Mouse (Mus musculus): ENCODE data around the gene Rasl10b.
A peak's percentile ranks its signal among the peaks of the same experiment; 100 is the strongest.

Rasl10b gene

DNA sequence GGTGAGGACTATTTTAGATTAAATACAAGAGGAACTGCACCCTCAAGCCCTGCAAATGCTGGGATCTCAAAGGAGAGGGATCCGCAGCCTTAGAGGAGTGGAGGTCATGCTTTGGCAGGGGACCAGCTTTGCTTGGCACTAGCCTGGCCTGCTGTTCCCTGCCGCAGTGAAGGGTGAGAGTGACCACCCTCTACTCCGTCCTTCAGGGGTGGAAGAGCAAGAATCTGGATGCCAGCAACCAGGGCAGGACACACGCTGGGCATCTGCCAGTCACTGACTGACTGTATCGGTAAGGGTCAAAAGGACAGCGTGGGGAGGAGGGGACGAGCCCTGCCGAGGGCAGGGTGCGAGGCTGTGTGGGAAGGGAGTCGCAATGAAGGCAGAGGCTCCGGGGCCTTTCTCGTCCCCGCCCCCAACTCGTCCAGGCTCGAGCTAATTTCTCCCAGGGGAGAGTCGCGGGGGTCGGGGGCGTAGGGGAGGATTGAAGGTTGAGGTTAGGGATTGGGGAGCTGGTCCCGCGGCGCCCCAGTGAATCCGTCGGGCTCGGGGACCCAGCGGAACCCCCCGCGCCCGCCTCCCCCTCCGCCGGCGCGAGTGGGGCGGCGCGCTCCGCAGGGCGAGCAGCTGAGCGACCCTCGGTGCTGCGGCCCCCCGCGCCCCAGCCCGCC, at the start of gene Rasl10b:
Gene Rasl10b (plus strand): TSS at position 51 of the 668 bp plus-strand sequence.
- DNase-seq (ENCODE audit: low read depth, low spot score), result peak; percentile 46

- no peak for DNase-seq (ENCODE audit: low read depth, low spot score)
Observed at GRCm38 (mm10) chr11:83364656-83365055, 44.3 kb upstream of the Rasl10b start.

DNA sequence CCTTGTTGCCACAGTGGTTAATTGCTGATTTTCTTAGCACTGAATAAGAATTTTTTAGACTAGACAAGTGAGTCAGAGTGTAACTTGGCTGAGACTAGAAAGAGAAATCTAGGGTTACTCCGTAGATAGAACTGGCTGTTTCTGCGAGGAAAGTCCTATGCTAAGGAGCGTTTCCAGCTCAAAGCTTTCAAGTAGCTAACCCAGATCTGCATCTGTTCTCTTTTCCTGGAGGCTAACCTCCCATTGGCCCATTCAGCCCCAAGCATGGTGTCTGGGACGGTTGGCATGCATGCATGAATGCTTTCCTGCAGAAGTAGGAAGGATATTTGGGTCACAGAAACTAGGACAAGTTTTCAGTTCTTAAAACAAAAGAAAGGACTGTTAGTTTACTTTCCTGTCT, 37.7 kb upstream of the Rasl10b start:
- DNase-seq (ENCODE audit: low read depth, low spot score), result no peak

GRCm38 (mm10) chr11:83379745-83380341, 29.1 kb upstream of the Rasl10b start:
- no peak for DNase-seq (ENCODE audit: low read depth, low spot score)

DNA sequence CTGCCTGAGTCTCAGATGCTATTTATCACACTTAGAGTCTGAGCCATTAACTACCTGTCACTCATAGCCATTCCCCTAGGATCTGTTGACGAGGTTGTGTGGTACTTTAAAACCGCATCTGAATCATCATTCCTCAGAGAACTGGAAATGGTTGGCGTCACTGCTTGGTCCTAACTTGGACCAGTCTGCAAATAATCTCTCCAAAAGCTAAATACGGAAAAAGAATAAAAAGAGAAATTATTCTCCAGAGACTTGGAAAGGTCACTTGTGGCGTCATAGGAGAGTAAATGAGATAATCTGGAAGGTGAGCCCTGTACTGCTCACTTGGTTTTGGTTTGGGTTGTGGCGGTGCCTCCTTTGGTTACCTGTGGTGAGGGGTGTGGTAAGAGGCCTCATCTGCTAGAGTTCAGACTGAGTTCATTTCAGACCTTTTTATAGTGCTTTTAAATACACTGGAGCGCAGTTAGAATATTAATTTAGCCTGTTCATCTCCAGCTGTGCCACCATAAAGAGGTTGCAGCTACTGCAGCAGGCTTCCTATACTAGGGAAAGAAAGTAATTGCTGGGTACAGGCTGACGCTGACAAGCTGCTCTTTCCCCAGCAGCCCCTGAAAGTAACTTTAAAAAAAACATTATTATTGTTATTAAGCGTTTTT, 25.9 kb upstream of the Rasl10b start:
- DNase-seq (ENCODE audit: low read depth, low spot score), result no peak

DNA sequence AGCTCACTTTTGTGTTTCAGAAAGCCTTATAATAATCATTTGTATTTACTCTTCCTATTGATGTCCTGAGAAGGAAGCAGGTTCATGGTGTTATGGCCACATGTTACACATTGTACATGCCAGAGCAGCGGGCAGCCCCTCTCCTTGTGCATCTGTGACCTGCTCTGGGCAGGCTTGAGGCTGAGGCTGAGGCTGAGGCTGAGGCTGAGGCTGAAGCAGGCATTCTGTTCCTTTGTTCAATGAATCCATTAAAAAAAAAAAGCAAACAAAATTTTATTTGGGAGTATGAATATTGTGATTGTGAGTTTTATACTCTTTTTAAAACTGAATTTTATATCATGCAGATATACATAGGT, 25.4 kb upstream of the Rasl10b start:
- DNase-seq (ENCODE audit: low read depth, low spot score), result no peak

- DNase-seq (ENCODE audit: low read depth, low spot score), result no peak
Observed at GRCm38 (mm10) chr11:83393062-83393461, 15.9 kb upstream of the Rasl10b start.

- DNase-seq (ENCODE audit: low read depth, low spot score), result peak; percentile 17
Observed at GRCm38 (mm10) chr11:83394802-83395439, 14.0 kb upstream of the Rasl10b start.

GRCm38 (mm10) chr11:83397626-83398025, 11.3 kb upstream of the Rasl10b start:
- DNase-seq (ENCODE audit: low read depth, low spot score), result no peak

- DNase-seq (ENCODE audit: low read depth, low spot score), result no peak
Observed at GRCm38 (mm10) chr11:83398724-83399123, 10.2 kb upstream of the Rasl10b start.

DNA sequence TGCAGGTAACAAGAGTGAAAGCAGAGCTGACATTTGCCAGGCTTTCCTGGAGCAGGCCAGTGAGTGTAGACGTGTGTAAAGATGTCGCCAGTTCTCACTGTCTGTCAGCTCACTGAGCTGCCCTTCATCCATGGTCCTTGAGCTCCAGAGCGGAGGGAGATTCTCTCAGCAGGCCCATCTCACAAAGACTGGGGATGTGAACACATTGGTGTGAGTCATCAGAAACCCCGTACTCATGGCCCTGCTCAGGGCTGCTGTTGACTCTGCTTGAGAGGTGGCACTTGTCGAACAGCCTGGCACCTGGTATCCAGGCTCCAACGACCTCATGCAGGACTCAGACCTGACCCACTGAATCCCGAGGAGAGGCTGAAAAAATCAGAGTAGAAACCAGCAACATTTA, 5.2 kb upstream of the Rasl10b start:
- no peak for DNase-seq (ENCODE audit: low read depth, low spot score)

- no peak for DNase-seq (ENCODE audit: low read depth, low spot score)
Observed at GRCm38 (mm10) chr11:83406391-83406790, 2.5 kb upstream of the Rasl10b start.

DNA sequence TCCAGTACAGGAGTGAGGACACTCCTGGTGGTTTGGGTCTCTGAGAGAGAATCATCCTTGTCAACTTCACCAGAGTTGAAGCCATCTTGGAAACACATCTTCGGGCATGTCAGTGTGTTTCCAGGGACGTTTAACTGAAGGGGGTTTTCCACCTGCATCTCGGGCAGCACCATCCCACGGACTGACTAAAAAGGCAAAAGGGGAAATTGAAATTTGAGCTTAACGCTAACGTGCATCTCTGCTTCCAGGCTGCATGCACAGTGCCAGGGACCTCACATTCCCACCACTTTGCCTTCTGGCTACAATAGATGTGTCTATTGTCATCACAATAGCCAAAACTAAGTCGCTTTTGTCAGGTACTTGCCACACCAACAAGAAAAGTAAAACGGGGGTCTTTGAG, 695 bp upstream of the Rasl10b start:
- DNase-seq (ENCODE audit: low read depth, low spot score), result no peak

DNA sequence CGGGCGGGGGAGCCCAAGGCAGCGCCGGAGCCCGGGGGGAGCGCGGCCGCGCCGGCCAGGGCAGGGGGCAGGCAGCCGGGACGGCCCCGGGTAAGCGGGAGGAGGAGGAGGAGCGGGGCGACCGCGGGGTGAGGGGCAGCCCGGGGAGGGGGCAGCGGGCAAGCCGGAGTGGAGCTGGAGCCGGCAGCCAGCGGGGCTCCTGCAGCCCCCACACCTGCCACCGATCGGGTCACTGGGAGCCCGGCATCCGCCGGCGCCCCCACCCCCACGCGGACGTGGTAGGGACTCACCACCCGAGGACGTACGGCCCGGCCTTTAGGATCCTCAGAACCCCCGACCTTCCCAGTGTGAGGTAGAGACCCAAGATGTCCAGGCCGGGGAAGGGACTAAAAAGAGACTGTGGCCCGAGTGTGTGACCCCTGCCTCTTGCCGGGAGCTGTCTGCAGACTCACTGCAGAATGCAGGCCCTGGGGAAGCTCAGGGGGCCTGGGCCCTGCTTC, 905 bp downstream of the Rasl10b start:
- DNase-seq (ENCODE audit: low read depth, low spot score), result no peak

DNA sequence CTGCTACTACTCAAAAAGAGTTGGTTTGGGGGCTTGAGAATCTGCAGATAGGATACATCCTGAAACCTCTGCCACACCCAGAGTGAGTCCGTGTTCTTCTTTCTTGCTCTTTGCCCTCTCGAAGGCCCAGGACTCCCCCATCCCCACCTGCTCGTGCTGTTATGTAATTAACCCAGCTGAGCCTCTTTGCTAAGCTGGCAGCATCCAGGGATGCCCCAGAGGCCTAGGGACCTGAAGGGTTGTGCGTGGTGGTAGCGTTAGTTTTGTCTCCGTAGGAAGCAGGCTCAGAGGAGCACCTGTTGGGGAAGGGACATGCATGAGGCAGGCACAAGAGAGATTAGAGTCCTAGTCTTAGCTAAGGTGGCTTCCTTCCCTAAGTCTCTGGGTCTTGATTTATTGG, 1.6 kb downstream of the Rasl10b start:
- DNase-seq (ENCODE audit: low read depth, low spot score), result no peak

DNA sequence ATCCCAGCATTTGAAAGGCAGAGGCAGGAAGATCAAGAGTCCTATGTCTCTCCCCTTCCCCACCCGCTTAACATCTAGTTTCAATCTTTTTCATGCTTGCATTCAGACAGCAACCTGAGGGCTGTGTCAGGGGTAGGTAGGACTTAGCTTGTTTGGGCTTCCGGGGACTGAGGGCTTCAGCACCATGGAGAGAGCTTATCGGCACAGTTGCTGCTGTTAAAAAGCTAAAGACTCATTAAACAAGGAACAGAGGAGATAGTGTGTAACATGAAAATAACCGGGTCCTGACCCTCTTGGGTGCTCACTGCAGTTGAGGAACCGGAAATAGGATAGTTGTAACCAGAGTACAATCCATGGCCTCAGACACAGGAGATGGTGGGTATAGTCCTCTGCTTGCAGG, 8.1 kb downstream of the Rasl10b start:
- peak; percentile 83 for DNase-seq (ENCODE audit: low read depth, low spot score)

DNA sequence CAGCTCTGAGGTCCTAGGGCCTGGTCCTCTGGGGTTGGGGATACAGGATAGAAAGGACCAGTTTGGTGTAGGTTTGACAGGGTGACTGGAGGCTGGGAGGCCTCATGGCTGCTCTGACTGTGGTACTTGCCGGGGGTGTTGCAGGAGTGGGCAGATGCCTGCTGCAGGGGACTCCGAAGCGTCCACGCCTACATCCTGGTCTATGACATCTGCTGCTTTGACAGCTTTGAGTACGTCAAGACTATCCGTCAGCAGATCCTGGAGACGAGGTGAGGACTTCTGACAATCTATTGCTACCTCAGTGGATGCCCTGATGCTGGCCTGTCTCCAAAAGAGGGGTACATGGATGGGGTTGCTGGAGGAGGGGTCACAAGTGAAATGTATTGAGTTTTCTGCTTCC, 8.8 kb downstream of the Rasl10b start:
- no peak for DNase-seq (ENCODE audit: low read depth, low spot score)

DNA sequence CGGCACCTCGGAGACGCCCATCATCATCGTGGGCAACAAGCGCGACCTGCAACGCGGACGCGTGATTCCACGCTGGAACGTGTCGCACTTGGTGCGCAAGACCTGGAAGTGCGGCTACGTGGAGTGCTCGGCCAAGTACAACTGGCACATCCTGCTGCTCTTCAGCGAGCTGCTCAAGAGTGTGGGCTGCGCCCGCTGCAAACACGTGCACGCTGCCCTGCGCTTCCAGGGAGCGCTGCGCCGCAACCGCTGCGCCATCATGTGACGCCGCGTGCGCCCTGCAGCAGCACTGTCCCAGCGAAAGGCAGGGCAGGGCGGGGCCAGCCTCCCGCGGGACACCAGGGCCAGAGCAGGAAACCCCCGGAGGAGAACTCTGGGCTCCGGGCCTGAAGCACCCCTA, 9.6 kb downstream of the Rasl10b start:
- peak; percentile 62 for DNase-seq (ENCODE audit: low read depth, low spot score)

DNA sequence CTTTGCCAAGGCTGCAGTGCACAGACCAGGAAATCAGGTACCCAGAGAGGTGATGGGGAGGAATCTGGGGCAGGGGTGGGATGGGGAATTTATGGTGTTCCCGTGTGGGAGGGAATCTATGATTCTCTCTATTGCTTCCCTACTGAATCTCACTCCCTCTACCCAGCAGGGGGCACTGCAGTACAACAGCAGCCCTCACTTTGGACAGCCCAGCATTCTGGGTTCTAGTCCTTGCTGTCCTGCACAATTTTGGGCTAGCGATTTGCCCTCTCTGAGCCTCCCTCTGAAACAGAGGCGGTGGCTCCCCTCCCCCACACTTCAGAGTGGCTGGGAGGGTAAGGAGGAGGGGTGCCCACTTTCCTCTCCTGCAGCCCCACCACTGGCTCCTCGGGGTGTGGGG, 11.4 kb downstream of the Rasl10b start:
- no peak for DNase-seq (ENCODE audit: low read depth, low spot score)

GRCm38 (mm10) chr11:83421305-83421704, 12.4 kb downstream of the Rasl10b start:
- DNase-seq (ENCODE audit: low read depth, low spot score), result peak; percentile 72

DNA sequence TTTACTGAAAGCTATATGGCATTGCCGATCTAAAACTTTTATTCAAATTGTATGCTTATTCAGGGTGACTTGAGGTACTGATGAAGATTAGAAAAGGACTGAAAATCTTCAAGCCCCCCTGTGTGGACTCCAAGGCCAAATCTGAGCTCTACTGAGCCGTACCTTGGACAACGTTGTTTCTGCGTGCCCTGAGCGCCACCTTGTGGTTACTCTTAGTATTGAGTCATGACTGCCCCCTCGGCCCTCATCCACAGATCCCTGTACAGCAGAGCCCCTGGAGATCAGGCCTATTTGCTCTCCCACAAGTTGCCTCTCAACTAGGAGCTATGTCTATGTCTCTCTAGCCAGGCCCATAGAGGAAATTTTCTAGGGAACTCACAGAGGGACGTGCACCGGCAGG, 15.7 kb downstream of the Rasl10b start:
- DNase-seq (ENCODE audit: low read depth, low spot score), result peak; percentile 80

DNA sequence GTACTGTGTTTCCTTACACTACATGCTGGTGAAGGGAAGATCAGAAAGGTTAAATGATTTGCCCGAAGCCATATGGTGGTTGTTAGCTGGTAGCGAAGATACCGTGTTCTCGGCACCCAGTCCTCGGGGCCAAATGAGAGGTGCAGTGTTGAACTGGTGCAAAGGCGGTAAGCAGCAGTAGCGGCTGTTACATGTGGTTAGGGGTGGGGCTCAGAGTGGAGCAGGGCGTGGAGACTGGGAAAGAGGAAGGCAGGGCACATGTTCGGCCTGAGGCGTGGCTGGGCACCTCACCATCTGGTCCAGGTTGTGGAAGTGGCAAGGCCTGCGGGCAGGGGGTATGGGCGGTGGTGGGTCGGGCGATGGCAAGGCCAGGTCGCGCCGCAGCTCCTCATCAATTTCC, 18.0 kb downstream of the Rasl10b start:
- no peak for DNase-seq (ENCODE audit: low read depth, low spot score)

DNA sequence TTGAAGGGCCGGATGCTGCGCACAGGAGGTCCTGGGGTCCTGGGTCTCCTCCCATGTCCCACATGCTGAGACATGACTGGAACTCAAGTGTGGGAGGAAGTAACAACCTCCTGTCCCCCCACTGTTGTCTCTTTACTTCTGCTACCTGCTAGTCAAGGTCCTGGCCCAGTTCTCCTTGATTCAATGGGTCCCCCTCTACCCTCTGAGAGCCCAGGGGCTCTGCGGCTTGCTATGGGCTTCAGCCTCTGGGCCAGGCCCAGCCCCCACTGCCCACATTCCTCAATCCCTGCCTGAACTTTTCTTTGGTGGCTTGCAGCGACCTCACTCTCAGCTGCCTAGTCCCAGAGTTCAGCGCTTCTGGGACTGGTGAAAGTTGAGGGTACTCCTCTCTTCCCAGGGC, 20.4 kb downstream of the Rasl10b start, which contains the start of gene Gas2l2:
Gene Gas2l2 (minus strand): TSS at position 101 of the 400 bp plus-strand sequence.
- no peak for DNase-seq (ENCODE audit: low read depth, low spot score)
